Mouse (Mus musculus) brown adipose tissue, adult 24 weeks (tissue): Measurements from ENCODE around the gene Abca13. TPM values are rescaled to one million over a fixed set of nuclear protein-coding genes. Genes with fewer than 3 reads are reported as not detected.

Experiments
- H3K27ac ChIP-seq: fragments of 200-500 bp; replicated peaks from 2 replicates; pipeline ENCODE4 v1.5.1; 2012; ENCODE audit warnings: low read depth, mild to moderate bottlenecking, low read length
- H3K4me1 ChIP-seq: fragments of 200-500 bp; 2 replicates; pipeline ENCODE4 v1.6.1; 2012; ENCODE audit warnings: low read length, mixed read lengths; ENCODE audit not compliant: control insufficient read depth, insufficient read depth, insufficient read length
- H3K4me3 ChIP-seq: fragments of 200-500 bp; 2 replicates; pipeline ENCODE4 v1.5.1; 2012; ENCODE audit warnings: low read depth, mild to moderate bottlenecking, low read length, moderate library complexity; ENCODE audit not compliant: insufficient read depth
- polyA plus RNA-seq: library from polyadenylated mRNA; stranded (reverse); fragments of >200 nt; gene quantifications from 2 replicates; pipeline ENCODE4 v1.2.4, GENCODE M21; 2012; ENCODE audit not compliant: missing spikeins, insufficient read depth, insufficient read length

Abca13 gene
- polyA plus RNA-seq, 1 experiment = not detected

DNA sequence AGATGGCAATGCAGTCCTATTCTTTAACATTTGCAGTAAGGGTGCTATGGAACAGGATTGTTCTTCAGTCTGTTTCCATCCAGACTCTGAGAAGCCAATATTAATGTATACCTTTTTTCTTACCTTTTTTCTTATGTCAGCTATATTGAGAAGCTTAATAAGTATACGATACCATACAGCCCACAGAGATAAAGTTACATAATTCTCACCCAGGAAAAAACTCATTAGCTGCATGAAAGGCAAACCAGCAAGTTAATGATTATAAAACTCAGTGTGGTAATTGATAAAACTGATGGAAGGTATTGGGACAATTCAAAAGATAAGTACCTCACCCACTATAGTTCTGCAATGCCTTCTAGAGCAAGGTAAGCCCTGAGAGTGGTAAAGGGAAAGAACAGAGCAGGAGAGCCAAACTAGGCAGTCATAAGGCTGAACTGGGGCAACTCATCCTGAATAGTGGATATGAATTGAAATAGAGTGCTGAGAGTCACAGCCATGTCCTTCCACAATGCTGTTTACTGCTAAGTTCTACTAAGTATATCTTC, 342.0 kb downstream of the Abca13 start:
- Histone ChIP-seq H3K4me3 (no peak overlapping the region), H3K4me1 (no peaks in the 10 kb centered on the region), H3K27ac (no peak overlapping the region)

DNA sequence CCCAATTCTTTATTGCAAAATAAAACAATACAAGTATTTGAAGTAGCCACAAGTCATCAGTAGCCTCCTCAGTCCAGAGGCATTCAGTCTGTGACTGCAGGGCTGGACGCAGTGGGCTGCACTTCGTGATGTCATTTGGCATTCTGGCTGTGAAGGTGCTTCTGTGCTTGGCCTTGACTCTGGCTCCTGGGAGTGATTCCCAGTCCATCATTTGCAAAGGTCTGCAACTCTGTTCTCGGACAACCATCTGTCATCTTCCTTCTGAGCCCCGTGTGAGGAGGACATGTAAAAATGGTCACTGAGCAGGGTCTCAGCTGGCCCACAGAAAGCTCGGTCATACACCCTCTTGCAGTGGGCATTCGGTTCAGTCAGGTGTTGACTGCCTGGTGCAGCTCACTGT, 345.1 kb downstream of the Abca13 start:
- H3K27ac ChIP-seq = no peak overlapping the region
- H3K4me3 ChIP-seq = no peak overlapping the region

DNA sequence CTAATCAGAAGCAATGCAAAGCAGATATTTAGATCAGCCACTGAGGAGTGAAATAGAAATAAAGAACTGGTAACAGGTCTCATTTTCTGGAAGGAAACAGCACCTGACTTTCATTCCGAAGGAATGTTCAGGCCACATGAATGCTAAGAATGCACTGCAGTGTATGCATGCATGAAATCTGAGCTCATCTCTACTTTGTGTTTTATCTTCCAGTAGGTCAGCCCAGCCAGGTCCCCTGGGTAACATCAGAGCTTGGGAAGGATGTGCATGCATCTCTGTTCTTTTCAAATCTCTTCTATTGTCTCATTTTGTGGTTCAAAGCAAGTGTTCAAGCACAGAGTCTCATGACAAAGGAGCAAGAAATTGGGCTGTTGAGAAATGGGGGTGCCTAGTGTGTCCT, 346.6 kb downstream of the Abca13 start:
- H3K4me1 ChIP-seq = no peaks in the 10 kb centered on the region
- no peak overlapping the region for H3K27ac ChIP-seq
- no peak overlapping the region for H3K4me3 ChIP-seq

More for the DNA sequence above, 345.1 kb downstream of the Abca13 start:
- no peaks in the 10 kb centered on the region for H3K4me1 ChIP-seq

DNA sequence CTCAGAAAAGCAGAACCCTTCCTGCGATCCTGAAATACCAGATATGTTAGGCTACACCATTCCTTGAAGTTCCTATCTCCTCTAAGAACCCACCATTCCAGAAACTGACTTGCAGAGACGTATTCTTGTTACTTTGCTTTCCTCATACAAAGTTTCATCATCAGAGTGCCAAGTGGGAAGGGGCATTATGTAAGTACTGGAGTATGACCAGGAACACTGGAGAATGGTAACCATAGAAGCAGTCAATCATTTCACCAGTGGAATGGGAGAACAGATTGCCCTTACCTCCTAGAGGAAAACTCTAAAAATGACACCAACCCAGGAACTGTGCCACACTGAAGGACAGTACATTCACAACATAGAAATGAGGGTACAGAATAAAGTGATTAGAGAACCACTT, 368.3 kb downstream of the Abca13 start:
- no peak overlapping the region for H3K27ac ChIP-seq
- no peaks in the 10 kb centered on the region for H3K4me1 ChIP-seq
- no peak overlapping the region for H3K4me3 ChIP-seq

DNA sequence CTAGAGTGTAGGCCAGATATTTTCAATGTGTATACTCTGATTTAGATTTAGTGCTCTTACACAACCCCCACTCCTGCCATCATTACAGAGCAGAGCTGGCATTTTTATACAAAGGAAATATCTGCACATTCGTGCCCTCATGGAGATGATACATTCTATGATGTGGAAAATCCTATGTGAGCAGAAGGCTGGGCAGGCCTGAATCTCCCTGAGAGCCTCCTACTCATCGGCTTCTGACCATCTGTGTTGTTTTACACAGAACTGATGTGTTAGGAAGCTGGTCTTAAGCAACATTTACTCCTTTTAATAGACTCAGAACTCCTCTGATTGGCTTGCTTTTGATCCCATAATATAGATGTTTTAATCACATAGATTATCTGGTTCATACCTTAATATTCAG, 376.6 kb downstream of the Abca13 start:
- H3K4me1 ChIP-seq = no peaks in the 10 kb centered on the region

DNA sequence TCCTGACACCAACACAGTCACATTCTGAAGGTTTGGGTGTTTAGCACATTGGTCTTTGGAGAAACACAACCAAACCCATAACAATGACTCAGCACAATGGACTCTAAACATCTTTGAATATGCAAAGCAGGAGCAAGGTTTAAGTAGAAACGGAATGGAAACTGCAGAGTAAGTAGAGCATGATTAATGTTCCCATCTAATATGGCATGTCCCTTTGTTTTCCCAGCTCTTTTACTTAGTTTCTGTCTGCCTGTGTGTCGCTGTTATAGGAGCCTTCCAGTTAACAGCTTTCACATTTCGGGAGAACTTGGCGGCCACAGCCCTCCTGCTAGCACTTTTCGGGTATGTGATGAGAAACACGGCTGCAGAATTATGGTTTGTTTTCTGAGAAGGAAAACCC, 378.6 kb downstream of the Abca13 start:
- Histone ChIP-seq H3K27ac (no peak overlapping the region), H3K4me1 (no peaks in the 10 kb centered on the region), H3K4me3 (no peak overlapping the region)

More for the DNA sequence above, 376.6 kb downstream of the Abca13 start:
- no peak overlapping the region for H3K4me3 ChIP-seq
- H3K27ac ChIP-seq = no peak overlapping the region

DNA sequence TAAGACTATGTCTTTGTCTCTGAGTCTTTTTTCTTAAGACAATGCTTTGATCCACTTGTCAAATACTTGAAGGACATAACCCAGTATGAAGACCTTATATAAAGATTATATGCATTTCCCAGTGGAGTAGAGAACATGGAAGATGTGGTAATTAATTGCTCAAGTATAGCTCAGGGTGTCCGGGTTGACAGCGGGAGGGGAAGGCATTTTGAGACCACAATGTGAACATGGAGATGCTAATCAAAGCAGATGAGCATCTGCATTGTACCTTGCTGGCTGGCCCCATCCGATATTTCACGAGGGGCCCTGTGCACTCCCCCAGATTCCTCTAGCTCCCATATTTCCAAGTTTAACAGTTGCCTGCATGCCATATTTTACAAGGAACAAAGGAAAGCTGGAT, 383.2 kb downstream of the Abca13 start:
- Histone ChIP-seq H3K27ac (no peak overlapping the region), H3K4me1 (no peaks in the 10 kb centered on the region)

DNA sequence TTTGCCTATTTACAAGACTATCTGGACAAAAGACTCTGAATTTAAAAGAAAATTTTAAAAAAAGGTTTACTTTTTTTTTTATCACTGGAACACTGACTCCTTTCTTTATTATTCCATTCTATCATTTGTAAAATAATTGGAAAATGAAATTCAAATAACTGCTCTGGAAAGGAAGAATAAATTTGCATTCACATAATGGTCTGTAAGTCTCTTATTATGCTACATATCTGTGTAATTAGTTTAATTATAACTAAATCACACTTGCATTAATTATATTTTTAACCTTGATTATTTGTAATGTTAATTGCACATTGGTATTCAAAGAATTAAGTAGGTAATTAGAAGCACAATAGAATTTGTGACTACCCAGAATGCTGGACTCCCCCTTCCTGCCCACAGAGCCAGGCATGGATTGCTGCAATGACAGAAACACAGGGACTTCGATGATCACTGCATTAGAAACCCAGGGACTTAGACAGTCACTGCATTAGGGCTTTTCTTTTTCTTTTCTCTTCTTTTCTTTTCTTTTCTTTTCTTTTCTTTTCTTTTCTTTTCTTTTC, 400.1 kb downstream of the Abca13 start:
- Histone ChIP-seq H3K27ac (no peak overlapping the region), H3K4me1 (no peaks in the 10 kb centered on the region), H3K4me3 (no peak overlapping the region)

More for the DNA sequence above, 383.2 kb downstream of the Abca13 start:
- H3K4me3 ChIP-seq = no peak overlapping the region

DNA sequence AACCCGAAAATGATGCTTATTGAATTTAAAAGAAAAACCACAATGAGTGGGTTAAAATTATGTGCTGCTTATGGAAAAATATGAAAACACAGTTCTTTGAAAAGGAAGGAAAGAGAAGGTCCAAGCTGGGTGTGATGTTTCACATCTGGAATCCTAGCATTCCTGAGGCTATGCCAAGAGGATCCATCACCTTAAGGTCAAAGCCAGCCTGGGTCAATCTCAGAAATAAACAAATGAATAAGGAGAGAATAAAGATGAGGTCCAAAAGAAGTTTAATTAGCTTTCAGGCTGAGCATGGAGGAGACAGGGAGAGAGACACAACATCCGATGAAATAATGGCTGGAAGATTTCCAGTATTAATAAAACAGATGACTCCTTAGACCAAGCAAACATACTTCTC, 405.6 kb downstream of the Abca13 start:
- Histone ChIP-seq H3K4me3 (no peak overlapping the region), H3K4me1 (no peaks in the 10 kb centered on the region), H3K27ac (no peak overlapping the region)

DNA sequence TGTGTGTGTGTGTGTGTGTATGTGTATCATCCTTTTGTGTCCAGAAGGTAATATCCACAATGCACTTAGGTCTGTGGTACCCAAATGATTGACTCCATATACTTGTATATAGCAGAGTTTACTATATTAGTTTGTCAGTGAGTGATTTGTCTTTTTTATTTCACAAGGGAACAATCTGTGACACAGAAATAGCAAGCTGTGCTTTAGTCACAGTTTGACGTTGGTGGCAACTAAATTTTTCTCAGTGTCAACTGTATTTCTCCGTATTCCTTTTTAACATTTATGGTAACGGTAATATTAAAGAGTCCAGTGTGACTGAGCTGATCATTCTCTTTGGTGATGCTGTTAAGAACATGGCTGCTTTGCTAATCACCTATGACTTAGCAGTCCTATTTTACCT, 409.4 kb downstream of the Abca13 start:
- Histone ChIP-seq H3K27ac (no peak overlapping the region), H3K4me3 (no peak overlapping the region), H3K4me1 (no peaks in the 10 kb centered on the region)

DNA sequence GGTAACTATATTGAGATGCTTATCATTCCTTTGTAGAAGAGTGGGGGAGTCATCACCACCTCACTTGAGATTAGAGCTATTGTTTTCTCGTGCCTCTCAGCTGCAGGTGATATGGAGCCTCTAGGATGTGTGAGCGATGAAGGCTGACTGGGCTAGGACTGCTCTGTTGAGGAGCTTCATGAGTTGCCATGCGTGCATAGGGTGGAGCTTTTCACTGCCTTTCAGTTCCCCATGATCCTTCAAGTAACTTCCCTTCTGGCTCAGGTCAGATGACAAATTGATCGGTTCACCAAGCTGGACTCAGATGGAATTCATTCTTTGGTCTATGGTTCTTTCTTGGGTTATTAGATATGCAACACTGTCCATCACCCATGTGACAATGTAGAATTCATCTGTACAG, 410.4 kb downstream of the Abca13 start:
- H3K27ac ChIP-seq = no peak overlapping the region
- H3K4me1 ChIP-seq = no peaks in the 10 kb centered on the region
- H3K4me3 ChIP-seq = no peak overlapping the region

DNA sequence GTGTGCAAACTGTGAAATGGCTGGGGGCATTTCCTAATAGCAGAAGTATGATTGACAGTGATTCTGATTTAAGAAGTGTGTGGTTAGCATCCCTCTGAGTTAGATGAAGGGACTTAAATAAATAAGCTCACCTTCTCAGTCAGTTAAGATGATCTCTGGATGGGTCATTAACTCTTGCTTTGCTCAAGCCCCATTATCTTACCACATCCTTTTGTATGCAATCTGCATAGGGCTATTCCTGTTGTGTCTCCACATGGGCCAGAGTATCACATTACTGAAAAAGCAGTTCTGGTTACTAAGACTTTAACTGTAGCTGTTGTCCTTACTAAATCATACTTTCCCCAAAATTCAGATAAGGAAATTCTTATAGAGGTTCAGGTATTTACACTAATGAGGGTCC, 416.5 kb downstream of the Abca13 start:
- no peak overlapping the region for H3K27ac ChIP-seq
- H3K4me1 ChIP-seq = no peaks in the 10 kb centered on the region
- no peak overlapping the region for H3K4me3 ChIP-seq

DNA sequence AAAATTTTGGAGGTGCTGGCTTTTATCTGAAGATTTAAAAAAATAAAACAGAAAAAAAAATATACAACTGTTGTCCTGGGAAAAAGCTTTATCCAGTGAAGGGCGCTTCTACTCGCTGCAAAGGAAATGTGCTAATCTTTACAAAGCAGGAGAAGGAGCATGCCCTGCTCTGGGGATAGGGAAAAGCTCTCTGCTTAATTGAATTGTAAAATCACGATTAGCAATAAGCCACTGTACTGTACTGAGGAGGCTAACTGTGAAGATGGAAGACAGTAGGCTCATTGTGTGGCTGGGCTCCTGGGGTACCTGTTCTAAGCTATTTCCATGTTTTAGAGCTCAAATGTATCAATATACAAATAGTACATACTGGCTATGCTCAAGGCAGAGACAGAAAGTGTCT, 417.3 kb downstream of the Abca13 start:
- no peak overlapping the region for H3K27ac ChIP-seq
- H3K4me1 ChIP-seq = no peaks in the 10 kb centered on the region
- H3K4me3 ChIP-seq = no peak overlapping the region

DNA sequence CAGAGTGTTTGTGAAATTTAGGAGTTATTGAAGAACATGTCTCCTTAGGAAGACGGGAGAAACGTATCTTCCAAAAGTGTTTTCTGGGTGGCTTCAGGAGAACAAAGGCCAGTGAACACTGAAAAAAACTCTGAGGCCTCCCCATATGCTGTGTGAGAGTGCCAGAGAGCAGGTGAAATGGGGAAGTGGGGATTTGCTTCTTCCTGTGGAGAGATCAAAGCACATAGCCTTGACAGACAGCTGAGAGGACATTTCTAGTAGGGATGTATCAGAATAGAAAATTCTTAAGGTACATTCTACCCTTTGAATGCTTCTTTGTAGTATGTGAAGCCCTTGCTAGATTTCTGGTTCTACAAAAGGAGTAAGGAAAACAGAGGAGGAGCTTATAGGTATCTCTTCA, 424.4 kb downstream of the Abca13 start:
- H3K4me3 ChIP-seq = no peak overlapping the region
- H3K4me1 ChIP-seq = no peaks in the 10 kb centered on the region
- H3K27ac ChIP-seq = no peak overlapping the region

DNA sequence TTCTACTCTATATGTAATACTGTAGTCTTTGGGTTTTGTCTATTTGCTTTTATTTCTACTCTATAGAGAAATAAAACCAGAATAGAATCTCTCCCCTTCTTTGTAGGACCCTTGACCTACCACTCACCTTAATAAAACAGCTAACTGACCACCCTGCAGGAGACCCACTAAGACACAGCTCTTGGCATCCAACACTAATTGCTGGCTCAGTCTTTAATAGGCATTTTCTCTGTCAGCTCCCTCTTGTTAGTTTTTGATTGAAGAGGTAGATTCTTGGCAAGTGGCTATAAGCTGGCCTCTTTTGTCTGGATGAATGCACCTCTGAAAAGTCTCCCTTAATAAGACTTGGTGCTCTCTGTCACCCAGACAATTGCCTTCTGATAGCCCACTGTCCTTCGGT, 424.9 kb downstream of the Abca13 start:
- H3K4me3 ChIP-seq = no peak overlapping the region
- no peaks in the 10 kb centered on the region for H3K4me1 ChIP-seq
- H3K27ac ChIP-seq = no peak overlapping the region

DNA sequence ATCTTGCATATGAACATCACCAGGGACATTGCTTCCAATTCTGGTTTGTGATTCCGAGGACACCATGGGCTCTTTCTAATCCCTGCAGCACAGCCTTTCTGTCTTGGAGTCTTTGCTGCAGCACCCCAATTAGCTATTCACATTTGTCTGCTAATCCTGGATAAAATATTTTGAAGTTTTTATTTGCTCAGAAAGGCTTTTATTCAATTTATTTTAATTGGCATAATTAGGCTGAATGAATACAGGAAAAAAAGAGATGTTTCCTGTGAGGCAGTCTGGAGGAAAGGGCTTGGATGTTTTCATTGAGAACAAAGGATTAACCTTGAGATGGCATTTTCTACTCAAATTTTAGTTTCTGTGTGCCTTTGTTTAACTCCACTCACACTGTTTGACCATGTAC, 428.2 kb downstream of the Abca13 start:
- Histone ChIP-seq H3K4me1 (no peaks in the 10 kb centered on the region), H3K27ac (no peak overlapping the region), H3K4me3 (no peak overlapping the region)
